Mouse (Mus musculus): ENCODE measurements around the gene Sval2.

The Sval2 gene

GRCm38 (mm10) chr6:41852689-41853088 lies at the start of gene Sval2:
Gene Sval2, plus strand, starts transcription at chr6:41852989.
- DNase-seq (ENCODE audit: low read depth in 1 of 2, low spot score in 2 of 2) = no peak

DNA sequence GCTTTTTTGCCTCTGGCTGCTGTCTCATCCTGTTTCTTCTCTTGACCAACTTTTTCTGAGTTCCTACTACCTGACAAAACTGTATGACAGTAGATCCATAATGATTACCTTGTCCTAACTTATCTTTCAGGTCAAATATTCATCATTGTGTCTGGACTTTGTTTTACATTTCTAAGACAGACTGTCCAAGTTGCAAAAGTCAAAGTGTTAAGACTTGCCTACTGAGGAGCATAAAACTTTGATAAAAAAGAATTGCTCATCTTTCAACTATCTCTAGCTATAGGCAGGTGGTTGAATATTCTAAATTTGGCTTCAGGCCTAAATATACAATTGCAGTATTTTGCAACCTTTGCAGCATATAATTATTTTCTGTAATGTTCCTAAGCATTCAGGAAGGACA lies 28.7 kb upstream of the Sval2 start:
- DNase-seq (ENCODE audit: low read depth in 1 of 2, low spot score in 2 of 2) = no peak

- no peak for DNase-seq (ENCODE audit: low read depth in 1 of 2, low spot score in 2 of 2)
Measured at GRCm38 (mm10) chr6:41829516-41829915, 23.3 kb upstream of the Sval2 start.

- no peak for DNase-seq (ENCODE audit: low read depth in 1 of 2, low spot score in 2 of 2)
Measured at GRCm38 (mm10) chr6:41847235-41847634, 5.6 kb upstream of the Sval2 start, which contains the start of gene Pip. Gene Pip, plus strand, starts transcription at chr6:41847535.

DNA sequence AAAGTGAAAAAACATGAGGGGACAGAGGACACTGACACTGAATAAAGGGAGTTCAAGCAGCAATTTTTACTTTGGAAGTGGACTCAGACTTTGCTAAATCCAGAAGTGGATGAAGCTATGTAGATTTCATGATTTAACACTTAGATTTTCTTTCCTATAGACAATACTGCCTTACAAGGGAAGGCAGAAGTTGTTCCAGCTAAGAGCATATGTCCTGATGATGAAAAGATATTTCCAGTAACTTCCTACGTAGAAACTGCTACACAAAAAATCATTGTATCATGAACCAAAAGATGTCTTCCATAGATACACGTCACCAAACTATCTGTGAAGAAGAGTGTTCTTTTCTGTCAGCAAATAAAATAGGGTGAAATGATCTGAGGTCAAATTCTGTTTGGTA lies 11.2 kb downstream of the Sval2 start:
- DNase-seq (ENCODE audit: low read depth in 1 of 2, low spot score in 2 of 2) = no peak

DNA sequence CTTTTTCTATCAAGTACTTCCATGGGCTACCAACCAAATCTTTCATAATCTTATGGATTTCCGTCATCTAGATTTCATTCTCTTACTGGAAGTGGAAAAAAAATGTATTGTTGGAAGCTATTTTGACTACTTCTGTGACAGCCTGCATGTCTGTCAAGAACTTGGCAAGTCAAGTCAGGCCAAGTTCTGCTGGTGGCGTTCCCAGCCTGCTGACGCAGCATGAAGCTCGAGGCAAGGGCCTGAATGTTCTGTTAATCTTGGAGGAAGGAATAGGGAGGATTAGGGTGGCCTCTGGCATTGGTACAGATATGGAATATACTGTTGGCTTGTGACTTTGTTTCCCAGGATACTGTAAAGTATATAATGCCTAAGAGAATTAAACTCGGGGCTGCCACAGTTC lies 58.8 kb downstream of the Sval2 start:
- no peak for DNase-seq (ENCODE audit: low read depth in 1 of 2, low spot score in 2 of 2)
